Mouse (Mus musculus) bone marrow, adult 2 months (tissue): ENCODE results near the gene Ep400.

Experiments used
- CTCF ChIP-seq: fragments of 200-500 bp; IDR thresholded peaks from 2 replicates; pipeline ENCODE4 v1.5.1; 2011; ENCODE audit warnings: low read length, control low read depth; ENCODE audit not compliant: control insufficient read depth, insufficient read depth
- POLR2A ChIP-seq: fragments of 200-500 bp; IDR thresholded peaks from 2 replicates; pipeline ENCODE4 v1.6.1; 2011; ENCODE audit warnings: low read depth, mild to moderate bottlenecking, control low read depth, low read length, borderline replicate concordance; ENCODE audit not compliant: control insufficient read depth

DNA sequence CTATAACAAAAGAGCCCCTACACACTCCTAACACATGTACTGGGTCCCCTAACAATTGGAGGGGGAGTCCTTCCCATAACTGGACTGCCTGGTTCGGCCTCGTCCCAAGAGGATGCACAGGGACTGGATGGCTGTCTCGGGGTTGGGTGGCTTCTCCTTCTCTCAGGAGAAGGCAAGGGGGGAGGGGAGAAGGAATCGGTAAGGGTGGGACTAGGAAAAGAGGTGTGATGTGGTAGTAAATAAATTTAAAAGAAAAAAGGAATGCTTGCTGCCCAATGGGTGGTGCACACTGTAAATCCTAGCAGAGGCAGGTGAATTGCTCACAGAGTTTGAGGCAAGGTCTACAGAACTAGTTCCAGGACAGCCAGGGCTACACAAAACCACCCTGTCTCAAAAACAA, 35.6 kb upstream of the Ep400 start:
- no peak for TF ChIP-seq CTCF
- TF ChIP-seq POLR2A, result no peak
